Mouse (Mus musculus): ENCODE results near the gene Apln.

Gene Apln

DNA sequence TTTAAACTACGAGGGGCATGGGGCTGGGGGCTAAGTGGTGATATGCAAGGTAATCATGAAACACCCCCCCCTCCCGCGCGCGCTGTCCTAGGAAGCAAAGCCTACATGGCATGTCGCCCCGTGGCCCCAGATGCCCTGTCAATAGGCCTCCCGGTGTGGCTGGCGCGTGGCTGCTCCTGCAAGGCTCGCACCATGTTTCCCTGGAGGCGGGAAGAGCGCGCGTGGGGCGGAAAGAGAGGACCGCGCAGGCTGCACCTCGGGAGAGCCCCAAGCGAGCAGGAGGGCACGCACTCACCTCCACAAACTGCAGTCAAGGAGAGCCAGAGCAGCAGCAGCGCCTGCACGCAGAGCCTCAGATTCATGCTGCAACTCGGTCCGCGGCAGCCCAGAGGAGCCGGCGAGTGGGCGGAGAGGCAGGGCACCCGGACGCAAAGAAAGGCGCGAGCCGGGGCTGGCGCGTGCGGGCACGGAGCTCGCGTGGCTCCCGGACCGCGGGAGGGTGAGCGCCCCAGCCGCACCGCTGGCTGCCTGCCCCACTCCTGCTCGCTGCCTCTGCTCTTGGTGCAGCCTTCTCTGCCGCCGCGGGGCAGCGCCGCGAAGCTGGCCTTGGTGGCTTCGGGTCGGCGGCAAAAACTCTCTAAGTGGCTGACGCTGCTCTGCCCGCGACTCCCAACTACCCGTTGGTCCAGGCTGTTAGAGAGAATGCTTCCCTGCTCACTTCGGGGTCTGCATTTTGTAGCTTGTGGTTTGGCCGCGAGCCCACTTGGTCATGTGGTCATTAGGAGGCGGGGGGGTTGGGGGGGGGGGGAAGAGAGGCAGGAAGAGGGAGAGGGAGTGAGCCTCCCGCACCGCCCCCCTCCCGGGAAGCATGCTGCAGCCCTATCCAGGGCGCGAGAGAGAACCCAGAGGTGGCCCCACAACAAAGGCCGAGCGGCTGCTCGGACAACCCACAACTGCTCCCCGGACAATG, at the start of gene Apln:
TSS of gene Apln (minus strand) at position 710 of the 970 bp plus-strand sequence.
- DNase-seq (ENCODE audit: low spot score): peak; percentile 11

DNA sequence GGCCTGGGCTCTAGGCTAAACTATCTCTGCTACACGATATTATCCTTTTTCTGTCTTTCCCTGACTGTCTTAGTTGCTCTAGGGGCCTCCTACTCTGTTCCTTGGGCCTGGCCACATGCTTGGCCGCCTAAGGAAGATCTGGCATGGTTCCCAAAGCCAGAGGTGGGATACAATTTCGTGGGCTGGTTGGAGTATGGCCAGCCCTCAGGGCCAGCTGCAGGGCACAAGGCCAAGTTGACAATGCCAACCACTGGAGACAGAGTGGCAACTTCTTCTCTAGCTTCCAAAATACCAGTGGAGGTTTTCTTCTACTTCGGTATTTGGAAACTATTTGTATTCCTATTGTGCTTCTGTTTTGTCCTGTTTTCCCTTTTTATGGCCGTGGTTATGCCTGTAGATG, 47.7 kb upstream of the Apln start:
- no peak for DNase-seq (ENCODE audit: low spot score)

DNA sequence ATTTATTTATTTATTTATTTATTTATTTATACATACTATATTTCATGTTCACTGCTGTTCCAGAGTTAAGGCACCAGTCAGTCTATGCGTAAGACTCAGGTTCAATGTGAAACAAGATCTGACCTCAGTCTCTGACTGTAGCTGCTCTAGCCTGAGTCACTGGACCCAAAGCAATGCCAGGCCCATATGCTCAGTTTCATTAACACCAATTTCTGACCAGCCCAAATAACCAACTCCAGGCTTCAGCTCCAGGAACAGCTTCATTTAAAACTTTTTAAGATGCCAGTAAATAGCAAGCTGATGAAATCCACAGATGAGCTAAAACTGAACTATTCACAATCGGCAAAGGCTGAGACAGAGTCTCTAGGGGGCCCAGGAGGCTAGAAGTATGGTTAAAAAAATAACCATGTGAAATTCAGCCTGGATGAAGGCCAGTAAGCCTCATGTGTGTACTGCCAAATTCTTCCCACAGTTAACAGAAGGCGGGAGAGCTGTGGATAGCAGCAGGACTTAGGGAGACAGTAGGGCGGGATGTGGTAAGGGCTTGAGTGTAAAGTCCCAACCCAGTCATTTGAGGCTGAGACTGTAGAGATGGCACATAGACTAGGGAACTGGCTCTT, 42.3 kb upstream of the Apln start:
- no peak for DNase-seq (ENCODE audit: low spot score)

DNA sequence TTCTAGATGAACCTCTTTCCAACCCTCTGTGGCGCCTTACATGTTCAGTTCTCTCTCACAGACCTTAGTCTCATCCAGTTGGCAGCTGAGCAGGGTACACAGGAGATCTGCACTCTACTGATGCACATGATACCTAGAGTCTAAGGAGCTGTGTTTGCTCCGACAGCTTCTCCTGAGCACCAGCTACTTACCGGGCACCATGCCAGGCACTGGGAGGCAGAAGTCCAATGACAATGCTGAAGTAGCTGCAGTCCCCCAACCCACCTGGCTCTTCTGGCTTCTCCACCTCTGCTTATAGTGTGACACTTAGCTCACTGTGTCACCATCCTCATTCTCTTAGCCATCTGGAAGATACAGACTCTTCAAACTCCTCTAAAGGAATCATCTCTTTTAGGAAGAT, 40.0 kb upstream of the Apln start:
- DNase-seq (ENCODE audit: low spot score): no peak

DNA sequence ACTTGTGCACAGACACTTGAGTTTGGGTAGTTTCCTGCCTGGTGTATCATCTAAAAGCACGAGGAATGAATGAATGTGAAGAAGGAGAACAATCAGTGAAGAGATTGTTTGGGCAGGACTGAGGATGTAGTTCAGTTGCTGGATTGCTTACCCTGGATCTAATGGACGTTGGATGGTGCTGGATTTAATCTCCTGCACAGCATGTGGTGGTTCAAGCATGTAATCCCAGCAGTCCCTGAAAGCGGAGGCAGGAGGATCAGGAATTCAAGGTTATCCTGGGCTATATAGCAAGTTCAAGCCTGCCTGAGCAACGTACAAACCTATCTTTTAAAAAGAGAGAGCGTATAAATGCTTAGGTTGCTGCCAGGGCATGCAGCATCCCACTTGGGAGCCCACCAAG, 37.7 kb upstream of the Apln start:
- DNase-seq (ENCODE audit: low spot score): no peak

DNA sequence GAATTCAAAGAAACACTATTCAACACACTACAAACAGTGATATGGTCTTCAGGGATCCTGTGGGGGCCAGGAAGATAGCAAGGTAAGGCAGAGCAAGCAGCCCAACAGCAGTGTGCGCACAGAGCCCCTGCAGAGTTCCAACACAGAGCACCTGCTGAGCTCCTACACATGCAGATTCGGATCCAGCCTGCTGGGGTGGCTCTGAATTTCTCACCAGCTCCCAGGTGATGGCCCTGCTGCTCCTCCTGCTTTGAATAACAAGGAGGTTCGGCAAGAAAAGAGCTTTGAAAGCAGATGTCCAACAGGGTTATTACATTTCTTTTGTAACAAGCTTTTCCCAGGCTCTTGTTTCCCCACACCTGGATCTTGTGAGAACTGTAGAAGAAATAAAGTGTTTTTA, 37.3 kb upstream of the Apln start:
- DNase-seq (ENCODE audit: low spot score): no peak

DNA sequence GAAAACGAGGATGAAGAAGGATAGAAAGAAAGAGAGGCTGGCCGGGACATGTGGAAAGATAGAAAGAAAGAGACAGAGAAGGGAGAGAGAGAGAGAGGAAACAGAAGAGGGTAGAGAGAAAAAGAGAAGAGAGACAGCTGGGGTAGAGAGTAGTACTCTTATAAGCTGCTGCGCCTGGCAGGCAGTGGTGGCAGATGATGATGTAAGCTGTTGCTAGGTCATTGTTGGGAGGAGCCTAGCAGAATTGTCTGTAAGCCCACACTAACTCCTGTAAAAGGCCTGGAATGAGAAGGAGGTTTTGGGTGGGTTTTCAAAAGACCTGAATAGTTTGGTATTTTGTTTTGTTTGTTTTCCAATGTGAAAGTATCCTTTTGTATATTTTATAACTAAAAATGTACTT, 32.2 kb upstream of the Apln start:
- no peak for DNase-seq (ENCODE audit: low spot score)

DNA sequence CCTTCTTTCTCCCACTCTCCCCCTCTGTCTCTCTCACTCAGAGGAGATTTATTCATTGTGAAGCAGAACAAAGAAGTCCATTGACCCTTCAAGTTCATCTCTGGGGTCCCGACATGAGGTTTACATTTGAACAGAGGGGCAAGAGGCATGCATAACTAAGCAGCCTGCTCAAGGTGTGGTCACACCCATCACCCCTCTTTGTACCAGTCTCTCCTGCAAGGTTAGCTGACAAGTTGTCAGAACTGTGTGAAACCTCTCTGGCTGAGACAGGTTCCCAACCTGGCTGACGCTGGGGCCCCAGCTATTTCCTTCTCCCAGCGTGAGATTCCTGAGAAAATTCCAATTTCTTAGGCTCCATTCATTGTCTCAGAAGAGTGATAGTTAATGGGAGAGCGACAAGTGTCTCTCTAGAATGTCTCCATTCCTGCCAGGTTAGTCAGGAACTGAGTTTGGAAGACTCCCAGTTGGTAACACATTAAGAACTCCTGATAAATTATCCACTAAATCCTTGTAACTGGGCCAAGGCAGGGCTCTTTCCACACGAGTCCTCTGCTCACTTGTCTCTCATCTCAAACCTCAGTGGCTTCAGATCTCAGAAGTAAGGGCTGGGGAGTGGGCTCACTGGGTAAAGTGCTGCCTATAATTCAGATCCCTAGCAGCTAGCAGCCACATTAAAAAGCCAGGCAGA, 29.7 kb upstream of the Apln start:
- DNase-seq (ENCODE audit: low spot score): no peak

DNA sequence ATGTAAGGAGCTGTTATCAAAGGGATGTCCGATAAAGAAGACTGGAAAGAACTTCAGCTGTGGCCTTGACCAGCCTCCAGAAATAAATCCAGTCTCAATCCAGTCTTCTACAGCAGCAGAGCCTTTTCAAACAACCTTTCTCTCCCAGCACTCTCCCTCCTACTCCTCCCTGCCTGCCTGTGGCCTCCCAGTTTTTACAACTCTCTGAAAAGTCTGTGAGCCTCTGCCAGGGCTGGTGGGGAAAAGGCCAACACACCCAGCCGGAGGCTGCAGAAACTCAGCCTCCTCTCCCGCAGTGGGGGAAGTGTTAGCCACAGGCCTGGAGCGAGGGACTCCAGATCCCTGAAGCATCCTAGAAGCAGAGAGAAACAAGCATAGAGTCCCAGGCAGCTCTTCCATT, 27.8 kb upstream of the Apln start:
- no peak for DNase-seq (ENCODE audit: low spot score)

DNA sequence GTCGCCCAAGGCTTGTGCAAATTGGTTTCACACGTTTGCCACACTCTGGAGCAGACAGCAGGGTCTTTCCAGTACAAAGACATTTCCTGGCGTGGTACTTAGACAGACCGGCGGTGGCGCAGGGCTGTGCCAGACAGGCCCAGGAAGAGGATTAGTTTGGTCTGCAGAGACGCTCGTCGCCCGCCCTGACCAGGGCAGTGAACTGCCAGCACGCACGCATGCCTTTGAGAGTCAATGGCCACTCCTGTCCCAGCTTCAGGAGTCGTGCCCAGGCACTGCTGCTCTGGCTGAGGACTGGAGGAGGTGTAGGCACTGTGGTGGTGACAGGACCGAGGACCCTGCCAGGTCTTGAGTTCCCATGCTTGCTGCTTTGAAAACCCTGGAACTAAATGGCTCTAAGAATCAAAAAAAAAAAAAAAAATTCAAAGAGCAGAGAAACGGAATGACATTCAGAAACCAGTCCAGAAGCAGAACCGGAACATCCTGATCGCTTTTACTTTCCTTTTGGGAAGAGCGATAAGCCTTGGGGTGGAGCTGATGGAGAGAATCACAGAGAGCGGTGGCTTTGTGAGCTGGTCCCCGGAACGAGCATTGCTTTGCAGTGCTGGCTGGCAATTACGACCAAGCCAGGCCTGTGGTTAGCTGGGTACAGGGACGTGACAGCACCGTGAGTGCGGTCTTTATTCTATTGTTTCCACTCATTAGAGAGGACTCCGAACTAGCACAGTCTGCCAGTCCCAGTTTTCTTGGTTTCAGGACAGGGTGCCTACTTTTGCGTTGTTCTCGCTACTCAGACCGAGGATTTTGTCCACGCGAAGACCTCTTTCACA, 19.7 kb upstream of the Apln start:
- peak; percentile 41 for DNase-seq (ENCODE audit: low spot score)

DNA sequence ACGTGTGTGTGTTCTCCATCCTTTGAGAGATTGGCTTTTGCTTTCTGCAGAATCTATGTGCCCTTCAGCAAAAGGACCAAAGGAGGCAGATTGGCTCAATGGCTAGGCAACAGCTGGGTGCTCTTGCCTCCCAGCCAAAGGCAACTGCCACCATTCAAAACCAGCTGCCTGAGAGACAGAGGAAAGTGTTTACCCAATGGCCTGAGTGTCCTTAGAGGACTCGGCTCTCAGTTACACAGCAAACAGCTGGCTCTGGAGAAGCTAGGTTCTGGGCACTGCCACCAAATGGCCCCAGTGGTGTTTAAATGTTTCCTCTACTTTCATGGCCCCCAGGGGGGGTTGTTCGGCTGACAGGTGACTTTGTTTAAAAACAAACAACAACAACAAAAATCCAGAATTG, 19.1 kb upstream of the Apln start:
- no peak for DNase-seq (ENCODE audit: low spot score)

DNA sequence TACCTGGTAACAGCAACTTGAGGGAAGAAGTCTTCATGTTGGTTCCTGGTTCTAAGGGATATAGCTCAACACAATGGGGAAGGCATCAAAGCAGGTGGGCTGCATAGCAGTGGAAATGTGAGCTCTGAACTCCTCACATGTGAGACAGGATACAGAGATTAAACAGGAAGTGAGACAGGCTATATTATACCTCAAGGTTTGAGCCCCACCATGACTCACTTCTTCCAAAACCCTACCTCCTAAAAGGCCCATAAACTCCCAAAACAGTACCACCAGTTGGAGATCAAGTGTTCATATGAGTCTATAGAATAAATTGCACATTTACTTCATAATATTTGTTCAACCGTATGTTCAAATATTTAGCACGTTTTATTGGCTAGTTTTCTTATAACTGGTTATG, 11.7 kb upstream of the Apln start:
- DNase-seq (ENCODE audit: low spot score): no peak

DNA sequence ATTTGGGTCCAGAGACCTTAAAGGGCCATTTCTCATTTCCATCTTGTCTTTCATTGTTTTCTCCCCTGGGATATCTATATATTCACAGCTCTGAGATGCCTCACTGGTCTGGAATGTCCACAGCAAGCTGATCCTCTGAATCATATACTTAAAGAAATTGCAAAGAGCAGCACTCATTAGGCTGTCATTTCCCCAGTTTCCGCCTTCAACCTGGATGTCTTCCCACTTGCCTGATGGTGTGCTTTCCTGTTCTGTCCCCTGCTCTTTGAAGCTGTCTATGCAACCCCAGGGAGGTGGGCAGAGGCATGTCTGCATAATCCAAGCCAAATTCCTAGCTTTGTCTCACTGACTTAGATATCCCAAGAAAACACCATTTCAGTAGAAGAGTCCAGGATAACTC, 9.6 kb upstream of the Apln start:
- DNase-seq (ENCODE audit: low spot score): no peak

DNA sequence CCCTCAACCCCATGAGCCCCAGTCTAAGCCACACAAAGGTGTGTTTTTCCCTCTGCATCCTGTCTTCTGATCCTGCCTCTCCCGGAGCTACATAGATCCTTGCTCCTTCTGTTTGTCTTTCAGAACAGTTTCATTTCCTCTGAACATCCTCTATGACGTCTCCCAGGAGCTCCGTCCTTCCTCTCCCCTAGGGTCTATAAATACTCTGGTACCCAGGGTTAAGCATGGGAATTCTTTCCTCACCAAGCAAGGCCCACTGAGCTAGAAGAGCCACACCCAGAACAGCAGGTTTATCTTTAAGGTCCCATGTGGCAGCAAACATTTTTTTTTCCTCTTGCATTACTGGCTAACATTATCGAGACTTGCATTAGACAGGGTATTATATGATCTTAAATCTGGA, 8.1 kb upstream of the Apln start:
- DNase-seq (ENCODE audit: low spot score): no peak

DNA sequence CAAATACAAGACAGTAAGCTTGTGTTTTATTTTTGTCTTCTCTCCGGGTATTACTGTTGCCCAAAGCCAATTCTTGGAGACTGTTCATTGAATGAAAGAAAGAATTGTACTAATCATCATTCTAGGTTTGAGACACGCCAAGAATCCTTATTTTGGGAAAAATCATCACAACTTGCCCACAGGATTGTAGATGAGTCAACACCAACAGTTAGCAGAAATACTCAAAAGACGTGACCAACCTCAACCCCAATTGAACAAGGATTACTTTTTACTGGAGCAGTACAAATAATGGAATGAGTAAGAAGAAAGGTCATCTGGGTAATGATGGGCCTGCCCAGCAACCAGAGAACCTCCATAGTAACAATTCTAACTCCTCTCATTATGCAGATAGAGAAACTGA, 5.7 kb upstream of the Apln start:
- DNase-seq (ENCODE audit: low spot score): no peak

DNA sequence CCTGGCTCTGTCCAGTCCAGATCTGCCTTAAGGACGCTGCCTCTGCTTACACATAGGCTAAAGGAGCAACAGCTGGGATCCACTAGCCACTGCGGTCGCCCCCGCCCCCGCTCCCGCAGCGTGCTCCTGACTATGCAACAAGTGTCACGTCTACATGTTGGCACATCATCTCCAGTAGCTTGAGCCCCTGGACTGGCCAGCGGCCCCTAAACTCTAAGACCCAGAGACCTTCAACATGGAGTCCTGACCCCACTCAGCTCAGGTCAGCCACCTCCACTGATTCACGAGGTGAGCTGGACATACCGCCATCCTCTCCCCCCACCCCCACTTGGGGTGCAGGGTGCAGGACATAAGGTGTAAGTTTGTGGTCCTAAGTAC, 898 bp downstream of the Apln start:
- no peak for DNase-seq (ENCODE audit: low spot score)

DNA sequence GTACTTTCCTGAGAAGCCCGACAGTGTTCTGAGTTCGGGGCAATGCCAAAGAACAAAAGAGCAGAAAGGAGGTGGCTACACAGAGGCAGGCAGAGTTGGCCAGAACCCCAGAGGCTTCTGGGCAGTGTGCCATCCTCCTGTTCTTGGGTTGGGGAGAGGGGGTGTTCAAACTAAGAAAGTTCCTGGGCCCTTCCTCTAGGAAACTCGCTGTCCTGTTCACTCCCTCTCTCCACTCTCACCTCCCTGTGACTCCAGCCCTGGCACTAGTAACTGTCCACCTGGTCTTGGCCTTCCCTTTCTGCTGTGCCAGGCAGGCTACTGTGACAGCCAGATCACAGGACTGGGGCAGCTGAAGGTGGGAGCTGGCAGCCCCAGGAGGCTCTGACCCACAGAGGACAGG, 1.6 kb downstream of the Apln start:
- no peak for DNase-seq (ENCODE audit: low spot score)

DNA sequence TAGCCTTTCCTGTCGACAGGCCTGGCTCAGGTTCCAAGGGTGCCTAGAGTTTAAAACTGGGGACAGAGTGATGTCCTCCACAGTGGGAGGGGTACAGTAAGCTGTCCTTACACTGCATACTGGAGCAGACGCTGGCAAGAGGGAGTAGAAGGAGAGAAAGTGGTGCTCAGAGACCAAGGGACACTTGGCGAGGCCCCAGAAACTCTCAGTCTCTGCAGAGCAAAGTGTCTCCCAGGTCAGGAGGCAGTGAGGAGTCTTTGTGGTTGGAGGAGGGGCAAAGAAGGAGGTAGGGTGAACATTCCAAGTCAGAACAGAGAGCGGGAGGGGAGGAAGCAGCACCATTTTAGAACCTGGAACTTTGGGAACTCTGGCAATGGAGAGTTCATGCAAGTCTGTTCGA, 2.8 kb downstream of the Apln start:
- DNase-seq (ENCODE audit: low spot score): no peak

DNA sequence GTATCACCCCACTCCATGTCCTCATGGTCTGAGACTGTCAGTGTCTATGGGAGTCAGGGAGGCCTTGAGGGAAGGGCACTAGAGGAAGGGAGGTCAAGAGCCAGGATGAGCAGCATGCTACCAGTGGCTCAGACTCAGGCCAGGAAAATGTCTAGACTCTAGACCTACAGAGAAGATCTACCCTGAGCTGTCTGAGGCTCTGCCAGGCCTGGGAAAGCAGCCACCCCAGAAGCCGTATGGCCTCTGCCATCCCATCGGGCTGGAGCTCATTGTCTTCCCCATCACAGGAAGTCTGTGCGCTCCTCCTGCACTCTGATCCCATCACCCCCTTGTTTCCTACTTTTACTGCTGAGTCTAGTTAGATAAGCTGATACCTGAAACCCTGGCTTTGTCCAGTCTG, 4.1 kb downstream of the Apln start:
- DNase-seq (ENCODE audit: low spot score): no peak

DNA sequence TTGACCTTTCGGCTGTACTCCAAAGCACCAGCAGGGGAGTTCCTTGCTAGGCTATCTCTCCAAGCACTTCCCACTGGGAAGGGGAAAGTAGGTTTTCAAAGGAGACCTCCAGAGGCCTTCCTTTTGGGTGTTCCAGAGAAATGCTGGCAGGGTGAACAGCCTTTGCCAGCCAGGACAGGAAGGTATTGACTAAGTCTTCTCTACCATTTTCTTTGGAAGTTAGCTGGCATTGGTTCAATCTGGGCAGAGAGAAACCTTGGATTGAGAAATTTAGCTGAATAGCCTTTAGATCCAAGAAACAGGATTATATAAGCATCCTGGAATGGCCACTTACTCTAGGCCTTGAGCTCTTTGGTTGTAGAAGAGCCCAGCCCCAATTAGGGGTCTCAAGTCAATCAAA, 11.8 kb downstream of the Apln start:
- DNase-seq (ENCODE audit: low spot score): no peak

DNA sequence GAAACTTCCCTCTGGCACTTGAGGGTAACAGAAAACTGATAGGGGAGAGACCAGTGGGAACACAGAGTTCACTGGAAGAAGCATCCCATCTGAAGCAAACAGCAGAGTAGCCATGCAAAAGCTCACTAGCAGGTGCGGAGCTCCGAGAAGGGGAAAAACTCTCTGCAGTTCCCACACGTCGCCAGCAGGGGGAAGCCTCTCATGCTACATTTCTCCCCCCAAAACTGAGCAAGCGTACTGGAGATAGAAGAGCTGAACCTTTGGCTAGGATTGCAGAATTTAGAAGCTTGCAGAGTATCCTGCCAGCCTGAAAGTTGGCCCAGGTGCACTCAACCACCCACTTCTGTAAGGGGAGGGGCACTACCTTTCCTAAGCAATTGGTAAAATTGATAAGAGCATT, 14.7 kb downstream of the Apln start:
- peak; percentile 57 for DNase-seq (ENCODE audit: low spot score)

DNA sequence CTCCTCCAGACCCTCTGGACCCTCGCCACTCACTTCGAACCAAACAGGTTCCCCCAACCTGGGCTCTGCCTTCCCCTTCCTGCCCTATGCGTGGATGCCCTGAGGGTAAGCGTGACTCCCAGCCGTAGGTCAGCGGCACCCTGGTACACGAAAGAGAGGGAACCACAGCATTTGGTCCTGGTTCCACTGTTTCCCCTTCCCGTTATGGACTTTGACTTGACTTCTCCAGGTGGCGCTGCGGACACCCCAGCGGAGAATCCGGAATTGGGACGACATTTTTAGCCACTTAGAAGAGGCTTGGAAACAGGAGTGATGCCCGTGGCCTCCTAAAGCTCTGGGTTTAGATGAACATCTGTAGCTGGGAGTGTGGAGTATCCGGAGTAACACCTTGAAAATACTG, 15.3 kb downstream of the Apln start:
- DNase-seq (ENCODE audit: low spot score): no peak

Measured in lung, postnatal 25 days (tissue).